Comparison of ENCODE assay signal across 23 mouse cellular contexts in genomic region chr15:102080429-102080828, GRCm38 (mm10). TPM values are rescaled to one million over a fixed set of nuclear protein-coding genes. Genes with fewer than 3 reads are reported as not detected.
DNase-seq lines count a peak whose midpoint lies in the region; ATAC-seq and TF ChIP-seq lines count a peak whose summit lies in the region.
"Had no signal": no experiment of that assay in that cellular context is flagged by ENCODE, and none has a peak within 500 bp of the region (broad histone marks: within the 10 kb centered on the region; RNA-seq: fewer than 3 reads in every experiment).

No protein-coding gene starts in this region.

- WGBS in hindbrain, postnatal 0 days: 59% methylated on average over 2 of the region's 2 CpGs
- 80% methylated on average over 2 of the region's 2 CpGs for WGBS in hindbrain, embryonic 11.5 days
- 62% methylated on average over 2 of the region's 2 CpGs for WGBS in lung, embryonic 14.5 days
- 49% methylated on average over 2 of the region's 2 CpGs for WGBS in lung, adult 2 months

- peaks cover 20% of the 10 kb centered on the region for H3K36me3 ChIP-seq in hindbrain, postnatal 0 days (ENCODE audit: insufficient read depth, low read length)
- H3K36me3 ChIP-seq in hindbrain, embryonic 11.5 days (ENCODE audit: control insufficient read depth, insufficient read depth, low read length): peaks cover 9% of the 10 kb centered on the region
- H3K36me3 ChIP-seq in lung, embryonic 14.5 days (ENCODE audit: insufficient read depth): peaks cover 53% of the 10 kb centered on the region
- peaks cover 30% of the 10 kb centered on the region for H3K36me3 ChIP-seq in ES-E14 (ENCODE audit: control insufficient read depth, insufficient read depth, low read length, poor library complexity, severe bottlenecking)
- peaks cover 10% of the 10 kb centered on the region for H3K36me3 ChIP-seq in splenic B cell, adult 2 months (ENCODE audit: control insufficient read depth, insufficient read depth, low read length, poor library complexity, severe bottlenecking)

- H3K9me3 ChIP-seq in hindbrain, postnatal 0 days (ENCODE audit: low read length): no peaks in the 10 kb centered on the region
- H3K9me3 ChIP-seq in hindbrain, embryonic 11.5 days (ENCODE audit: control insufficient read depth, low read length): no peaks in the 10 kb centered on the region
- no peaks in the 10 kb centered on the region for H3K9me3 ChIP-seq in lung, embryonic 14.5 days (ENCODE audit: low read depth, low read length)
- no peaks in the 10 kb centered on the region for H3K9me3 ChIP-seq in ES-E14 (ENCODE audit: control insufficient read depth, insufficient read depth, low read depth, low read length)
- H3K9me3 ChIP-seq: embryonic facial prominence, embryonic 10.5 days; forebrain, embryonic 12.5 days; G1E; heart, embryonic 15.5 days; hindbrain, embryonic 10.5 days; midbrain, embryonic 12.5 days; neural tube, embryonic 13.5 days had no signal

- H3K4me2 ChIP-seq in hindbrain, postnatal 0 days (ENCODE audit: low read depth, low read length): no peak overlapping the region
- H3K4me2 ChIP-seq in hindbrain, embryonic 11.5 days (replicated peaks; ENCODE audit: low read depth, low read length): no peak overlapping the region
- H3K4me2 ChIP-seq in lung, embryonic 14.5 days: no peak overlapping the region
- H3K4me2 ChIP-seq: forebrain, embryonic 12.5 days; heart, embryonic 15.5 days; midbrain, embryonic 12.5 days; neural tube, embryonic 13.5 days had no signal

- no peak overlapping the region for H3K27ac ChIP-seq in hindbrain, postnatal 0 days
- H3K27ac ChIP-seq in hindbrain, embryonic 11.5 days (ENCODE audit: low read depth, low read length): no peak overlapping the region
- no peak overlapping the region for H3K27ac ChIP-seq in lung, embryonic 14.5 days (ENCODE audit: low read depth)
- no peak overlapping the region for H3K27ac ChIP-seq in ES-E14 (ENCODE audit: insufficient read depth, low read depth, low read length, poor library complexity, severe bottlenecking)
- H3K27ac ChIP-seq: embryonic facial prominence, embryonic 10.5 days; forebrain, embryonic 12.5 days; heart, embryonic 15.5 days; hindbrain, embryonic 10.5 days; macrophage; midbrain, embryonic 12.5 days; neural tube, embryonic 13.5 days had no signal

- no peak overlapping the region for H3K9ac ChIP-seq in hindbrain, postnatal 0 days (replicated peaks; ENCODE audit: low read length)
- H3K9ac ChIP-seq in hindbrain, embryonic 11.5 days (ENCODE audit: low read depth, low read length): no peak overlapping the region
- no peak overlapping the region for H3K9ac ChIP-seq in lung, embryonic 14.5 days
- H3K9ac ChIP-seq in ES-E14 (ENCODE audit: insufficient read depth, low read depth, low read length, poor library complexity, severe bottlenecking): peak overlapping the region; percentile 44; the same call in 1 of the 2 replicates
- H3K9ac ChIP-seq: forebrain, embryonic 12.5 days; heart, embryonic 15.5 days; midbrain, embryonic 12.5 days; neural tube, embryonic 13.5 days had no signal

- 0 out of 2 replicates have a peak, but pooled peaks cover under 1% of the 10 kb centered on the region for H3K4me1 ChIP-seq in hindbrain, postnatal 0 days (ENCODE audit: insufficient read depth, low read length)
- H3K4me1 ChIP-seq in hindbrain, embryonic 11.5 days (replicated peaks; ENCODE audit: control insufficient read depth, insufficient read depth, low read length): no peaks in the 10 kb centered on the region; the same call in 1 of the 2 replicates
- peaks cover 4% of the 10 kb centered on the region; the same call in 1 of the 2 replicates for H3K4me1 ChIP-seq in lung, embryonic 14.5 days (ENCODE audit: insufficient read depth)
- H3K4me1 ChIP-seq in lung, adult 2 months (ENCODE audit: control insufficient read depth, insufficient read depth, low read length): no peaks in the 10 kb centered on the region; the same call in 1 of the 2 replicates
- peaks cover 0 to 6% of the 10 kb centered on the region in 2 experiments; a peak in 1 of 4 replicates for H3K4me1 ChIP-seq in ES-E14 (ENCODE audit: control insufficient read depth in 2 of 2, insufficient read depth in 2 of 2, low read length in 2 of 2, poor library complexity in 1 of 2)

- no peak for DNase-seq in hindbrain, postnatal 0 days (ENCODE audit: low spot score)
- no peak for DNase-seq in hindbrain, embryonic 11.5 days (ENCODE audit: low spot score)
- DNase-seq in lung, embryonic 14.5 days: no peak
- no peak for DNase-seq in lung, adult 2 months
- no peak for DNase-seq in ES-E14 (ENCODE audit: low read depth, low spot score)
- peak; percentile 32 for DNase-seq in splenic B cell, adult 2 months (ENCODE audit: low read depth, low spot score)
- DNase-seq in embryo, embryonic 11 days: no peak
- no peak for DNase-seq in thymus, adult 18-20 months
- DNase-seq: cerebellum, adult 8-10 months; gastrocnemius, postnatal 14 days; heart, adult 18-20 months; liver; lung, adult 18-20 months; spleen, adult 18-20 months had no signal

- TF ChIP-seq POLR2A in lung, adult 2 months (IDR thresholded peaks at IDR 0.05; ENCODE audit: borderline replicate concordance, extremely low read depth, low read depth, low read length): no peak

- no peaks in the 10 kb centered on the region for H3K27me3 ChIP-seq in hindbrain, postnatal 0 days (ENCODE audit: insufficient read depth, low read length)
- H3K27me3 ChIP-seq in hindbrain, embryonic 11.5 days (ENCODE audit: control insufficient read depth, insufficient read depth, low read length): no peaks in the 10 kb centered on the region
- no peaks in the 10 kb centered on the region for H3K27me3 ChIP-seq in lung, embryonic 14.5 days (ENCODE audit: insufficient read depth, low read length)
- H3K27me3 ChIP-seq in splenic B cell, adult 2 months (ENCODE audit: control insufficient read depth, insufficient read depth, low read length, poor library complexity, severe bottlenecking): no peaks in the 10 kb centered on the region
- H3K27me3 ChIP-seq: forebrain, embryonic 12.5 days; heart, embryonic 15.5 days; midbrain, embryonic 12.5 days; neural tube, embryonic 13.5 days had no signal

- TF ChIP-seq CTCF in hindbrain, postnatal 0 days (IDR thresholded peaks at IDR 0.05; ENCODE audit: low read depth): peak; percentile 35
- TF ChIP-seq CTCF in lung, embryonic 14.5 days (IDR thresholded peaks at IDR 0.05; ENCODE audit: low read depth): 0 out of 2 replicates have a peak, but pooled peaks have one; percentile 4
- TF ChIP-seq CTCF in lung, adult 2 months (IDR thresholded peaks at IDR 0.05; ENCODE audit: insufficient read depth, low read length): no peak

- no peak overlapping the region for H3K4me3 ChIP-seq in hindbrain, postnatal 0 days (ENCODE audit: low read length)
- H3K4me3 ChIP-seq in hindbrain, embryonic 11.5 days (ENCODE audit: low read depth, low read length): no peak overlapping the region
- H3K4me3 ChIP-seq in lung, embryonic 14.5 days (ENCODE audit: low read depth, low read length): no peak overlapping the region
- H3K4me3 ChIP-seq in lung, adult 2 months (replicated peaks; ENCODE audit: extremely low read depth, low read depth, low read length): no peak overlapping the region
- no peak overlapping the region for H3K4me3 ChIP-seq in ES-E14 (ENCODE audit: insufficient read depth in 1 of 2, low read depth in 1 of 2, low read length in 2 of 2, poor library complexity in 1 of 2, severe bottlenecking in 1 of 2)
- H3K4me3 ChIP-seq: embryonic facial prominence, embryonic 10.5 days; forebrain, embryonic 12.5 days; heart, embryonic 15.5 days; hindbrain, embryonic 10.5 days; midbrain, embryonic 12.5 days; neural tube, embryonic 13.5 days had no signal

- in situ Hi-C loops in ES-E14 (cut with MboI; ENCODE audit: low sequenced_read_pairs in 2 of 2, unreplicated experiment in 2 of 2): loop anchor here (10.0 to 25.0 kb wide), 2 partner anchors 404 to 407 kb away; no protein-coding TSS in a partner anchor

- no peak for ATAC-seq in hindbrain, postnatal 0 days
- no peak for ATAC-seq in hindbrain, embryonic 11.5 days (ENCODE audit: low FRiP score)
- no peak for ATAC-seq in lung, embryonic 14.5 days (ENCODE audit: insufficient read depth)
- ATAC-seq: inflammation-experienced regulatory T-cells, adult 6 months had no signal

TF ChIP-seq in ES-E14, 5 proteins besides CTCF, POLR2A, EP300 and RAD21 (continues in another document):
- TF ChIP-seq ZNF384 (IDR thresholded peaks at IDR 0.05; ENCODE audit: low read depth, low read length) (no peak), MAFK (IDR thresholded peaks at IDR 0.05; ENCODE audit: insufficient read depth, low read depth, low read length) (no peak), HCFC1 (IDR thresholded peaks at IDR 0.05; ENCODE audit: borderline replicate concordance, insufficient read depth, low read length) (no peak)

RNA-seq across cellular contexts. Expression of gene Eif4b, which starts 6.9 kb away (rescaled TPM):
- total RNA-seq in hindbrain, postnatal 0 days (2014; rRNA removed): 114 and 121 TPM in 2 replicates
- 63.4 and 65.1 TPM in 2 replicates for polyA plus RNA-seq in hindbrain, postnatal 0 days (2015; fragmentation: Nextera tagmentation; extraction: Ambion mirVana)
- polyA plus RNA-seq in hindbrain, embryonic 11.5 days (2014; fragmentation: Nextera tagmentation; extraction: Ambion mirVana): 85.0 and 103 TPM in 2 replicates
- 134 and 137 TPM in 2 replicates for polyA plus RNA-seq in lung, embryonic 14.5 days (2014; fragmentation: Nextera tagmentation; extraction: Ambion mirVana)
- polyA plus RNA-seq in lung, adult 2 months (2012; rRNA removed): 47.3 and 87.1 TPM in 2 replicates
- 361 and 417 TPM in 2 replicates for total RNA-seq in ES-E14 (2012; rRNA removed)

RNA-seq across cellular contexts. Expression of gene Tns2, which starts 19.8 kb away (rescaled TPM):
- total RNA-seq in hindbrain, postnatal 0 days (2014; rRNA removed): 9.2 TPM in 2 replicates
- polyA plus RNA-seq in hindbrain, postnatal 0 days (2015; fragmentation: Nextera tagmentation; extraction: Ambion mirVana): 5.5 and 6.2 TPM in 2 replicates
- 8.0 and 11.8 TPM in 2 replicates for polyA plus RNA-seq in hindbrain, embryonic 11.5 days (2014; fragmentation: Nextera tagmentation; extraction: Ambion mirVana)
- 48.3 and 56.9 TPM in 2 replicates for polyA plus RNA-seq in lung, embryonic 14.5 days (2014; fragmentation: Nextera tagmentation; extraction: Ambion mirVana)
- polyA plus RNA-seq in lung, adult 2 months (2012; rRNA removed): 255 and 329 TPM in 2 replicates
- 4.5 and 4.9 TPM in 2 replicates for total RNA-seq in ES-E14 (2012; rRNA removed)

RNA-seq across cellular contexts. Expression of gene Krt18, which starts 52.4 kb away (rescaled TPM):
- 3.4 and 5.0 TPM in 2 replicates for total RNA-seq in hindbrain, postnatal 0 days (2014; rRNA removed)
- 12.6 and 13.6 TPM in 2 replicates for polyA plus RNA-seq in hindbrain, postnatal 0 days (2015; fragmentation: Nextera tagmentation; extraction: Ambion mirVana)
- 20.5 and 22.7 TPM in 2 replicates for polyA plus RNA-seq in hindbrain, embryonic 11.5 days (2014; fragmentation: Nextera tagmentation; extraction: Ambion mirVana)
- 148 TPM in 2 replicates for polyA plus RNA-seq in lung, embryonic 14.5 days (2014; fragmentation: Nextera tagmentation; extraction: Ambion mirVana)
- 62.6 and 63.8 TPM in 2 replicates for polyA plus RNA-seq in lung, adult 2 months (2012; rRNA removed)
- 266 and 382 TPM in 2 replicates for total RNA-seq in ES-E14 (2012; rRNA removed)
- total RNA-seq: G1E had no signal
- polyA plus RNA-seq: G1E, macrophage had no signal

RNA-seq across cellular contexts. Expression of gene Spryd3, which starts 55.6 kb away (rescaled TPM):
- 113 and 118 TPM in 2 replicates for total RNA-seq in hindbrain, postnatal 0 days (2014; rRNA removed)
- 98.6 and 110 TPM in 2 replicates for polyA plus RNA-seq in hindbrain, postnatal 0 days (2015; fragmentation: Nextera tagmentation; extraction: Ambion mirVana)
- polyA plus RNA-seq in hindbrain, embryonic 11.5 days (2014; fragmentation: Nextera tagmentation; extraction: Ambion mirVana): 10.1 and 11.9 TPM in 2 replicates
- 11.5 and 13.6 TPM in 2 replicates for polyA plus RNA-seq in lung, embryonic 14.5 days (2014; fragmentation: Nextera tagmentation; extraction: Ambion mirVana)
- polyA plus RNA-seq in lung, adult 2 months (2012; rRNA removed): 40.8 and 55.2 TPM in 2 replicates
- 22.7 and 34.8 TPM in 2 replicates for total RNA-seq in ES-E14 (2012; rRNA removed)
